Mouse (Mus musculus) midbrain, postnatal 0 days (tissue): Measurements from ENCODE around the gene Crtc1. TPM values are rescaled to one million over a fixed set of nuclear protein-coding genes. Genes with fewer than 3 reads are reported as not detected.
A peak's percentile ranks its signal among the peaks of the same experiment; 100 is the strongest.

Experiments used
- ATAC-seq: fragments of 200-750 bp; cut with Nextera tagmentation; 2 replicates; pipeline ENCODE4 v1.8.0; 2017; ENCODE audit warnings: moderate number of reproducible peaks, mild to moderate bottlenecking, moderate TSS enrichment, moderate library complexity; ENCODE audit not compliant: low FRiP score
- DNase-seq: peaks from one replicate; pipeline ENCODE4 v3.0.0-alpha.2; 2015; ENCODE audit warnings: low spot score
- H3K27ac ChIP-seq: fragments of 300-500 bp; sonication (generic); 2 replicates; pipeline ENCODE4 v1.5.1; 2014; ENCODE audit warnings: low read depth, mild to moderate bottlenecking, low read length, mixed read lengths
- H3K27me3 ChIP-seq: fragments of 300-500 bp; sonication (generic); 2 replicates; pipeline ENCODE4 v1.6.1; 2014; ENCODE audit warnings: low read length, control low read depth, mixed read lengths; ENCODE audit not compliant: insufficient read depth
- H3K36me3 ChIP-seq: fragments of 300-500 bp; sonication (generic); 2 replicates; pipeline ENCODE4 v1.6.1; 2014; ENCODE audit warnings: low read length, control low read depth, mixed read lengths; ENCODE audit not compliant: insufficient read depth
- H3K4me1 ChIP-seq: fragments of 300-500 bp; sonication (generic); 2 replicates; pipeline ENCODE4 v1.6.1; 2014; ENCODE audit warnings: mild to moderate bottlenecking, control low read depth, antibody characterized with exemption, low read length, mixed read lengths; ENCODE audit not compliant: insufficient read depth
- H3K4me2 ChIP-seq: fragments of 300-500 bp; sonication (generic); 2 replicates; pipeline ENCODE4 v1.6.1; 2014; ENCODE audit warnings: low read depth, mild to moderate bottlenecking, low read length, mixed read lengths; ENCODE audit not compliant: poor library complexity, severe bottlenecking
- H3K4me3 ChIP-seq: fragments of 300-500 bp; sonication (generic); 2 replicates; pipeline ENCODE4 v1.5.1; 2014; ENCODE audit warnings: low read depth, mild to moderate bottlenecking, low read length, moderate library complexity
- H3K9ac ChIP-seq: fragments of 300-500 bp; sonication (generic); replicated peaks from 2 replicates; pipeline ENCODE4 v1.6.1; 2014; ENCODE audit warnings: mild to moderate bottlenecking, low read length, moderate library complexity, mixed read lengths; ENCODE audit not compliant: poor library complexity, severe bottlenecking
- H3K9me3 ChIP-seq: fragments of 300-500 bp; sonication (generic); 2 replicates; pipeline ENCODE4 v1.6.1; 2016; ENCODE audit warnings: low read length, control low read depth
- CTCF ChIP-seq: IDR thresholded peaks from 2 replicates; pipeline ENCODE4 v1.5.1; 2016; ENCODE audit warnings: antibody characterized with exemption, mild to moderate bottlenecking
- WGBS: fragments of 180-500 bp; shearing (Covaris S2); extraction: QIAGEN DNeasy Blood & Tissue Kit; methylation state at CpG from one replicate; pipeline ENCODE4 v1.1.7; 2014; 5-methylcytosine and 5-hydroxymethylcytosine counted together
- polyA plus RNA-seq: library from polyadenylated mRNA; unstranded; fragments of >200 nt; fragmentation: Nextera tagmentation; extraction: Ambion mirVana; gene quantifications from 2 replicates; pipeline ENCODE4 v1.2.1, GENCODE M21; 2015
- total RNA-seq: library from RNA; depleted of rRNA; stranded (reverse); fragments of >200 nt; gene quantifications from 2 replicates; pipeline ENCODE4 v1.2.3, GENCODE M21; 2014

Crtc1 gene
- total and polyA plus RNA-seq, 2 experiments from 2014 or later: 47.8 to 56.3 TPM

DNA sequence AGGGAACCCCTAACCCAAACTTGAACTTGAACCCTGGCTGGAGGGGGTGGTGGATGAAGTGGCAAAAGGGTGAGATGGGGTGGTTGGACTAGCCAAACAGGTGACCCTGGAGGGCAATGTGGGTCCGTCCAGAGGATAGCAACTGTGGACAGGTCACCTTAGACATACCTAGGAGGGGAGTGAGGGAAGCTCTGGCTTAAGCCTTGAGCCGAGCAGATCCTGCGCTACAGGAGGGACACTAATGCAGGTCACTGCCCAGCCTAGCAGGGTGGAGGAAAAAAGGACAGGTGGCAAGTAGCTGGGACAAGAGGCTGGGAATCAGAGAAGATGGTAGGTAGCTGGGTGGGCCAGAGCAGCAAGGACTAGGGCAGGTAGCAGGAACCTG lies 87.4 kb downstream of the Crtc1 start:
- ATAC-seq: no peak
- Histone ChIP-seq H3K4me1 (peaks cover 16% of the 10 kb centered on the region), H3K9me3 (no peaks in the 10 kb centered on the region), H3K27ac (no peak overlapping the region), H3K36me3 (peaks cover 9% of the 10 kb centered on the region), H3K4me3 (peak overlapping the region; percentile 100), H3K9ac (peak overlapping the region; percentile 93), H3K4me2 (peak overlapping the region; percentile 98), H3K27me3 (no peaks in the 10 kb centered on the region)
- DNase-seq: no peak
- no peak for TF ChIP-seq CTCF
- whole genome bisulfite sequencing: 27% methylated on average over 3 of the region's 3 CpGs

DNA sequence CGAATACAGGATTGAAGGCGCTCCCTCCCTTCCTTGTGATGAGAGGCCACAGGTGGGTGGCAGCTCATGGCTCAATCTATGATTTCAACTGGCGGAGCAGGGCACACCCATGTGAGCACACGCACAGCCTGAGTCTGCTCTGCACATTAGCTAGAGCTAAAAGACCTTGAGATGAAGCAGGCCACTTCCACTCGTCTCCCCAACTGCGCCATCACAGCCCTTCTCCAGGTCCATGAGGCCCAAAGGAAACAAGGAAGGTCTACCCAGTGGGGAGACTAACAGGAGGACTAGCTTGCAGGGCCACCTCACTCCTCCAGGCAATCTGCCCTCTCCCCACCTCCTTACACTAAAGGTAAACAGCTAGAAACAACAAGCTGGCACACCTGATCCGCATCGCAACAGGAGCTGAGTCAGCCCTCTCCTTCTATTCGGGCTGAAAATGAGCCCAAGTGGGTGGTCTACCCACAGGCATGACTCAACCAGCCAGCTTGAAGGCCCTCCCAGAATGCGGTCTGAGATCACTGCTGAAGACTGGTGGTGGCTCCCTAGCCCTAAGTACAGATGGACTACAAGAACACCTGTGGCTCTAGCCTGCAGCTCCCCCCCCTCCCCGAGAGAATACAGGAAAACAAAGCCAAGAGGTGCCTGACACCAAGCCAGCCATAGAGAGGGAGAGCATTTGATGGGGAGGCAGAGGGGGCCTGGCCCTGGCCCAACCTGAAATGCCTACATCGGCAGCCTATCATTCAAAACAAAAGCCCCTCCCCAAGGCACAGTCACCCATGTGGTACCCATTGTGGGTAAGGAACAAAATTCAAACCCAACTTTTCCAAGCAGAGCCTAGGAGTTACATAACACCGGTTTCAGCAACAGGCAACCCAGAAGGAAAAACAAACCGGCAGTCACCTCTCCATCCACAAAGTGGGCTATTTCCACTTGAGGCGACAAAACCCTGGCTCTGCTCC lies 88.1 kb downstream of the Crtc1 start:
- peak overlapping the region; percentile 93 for H3K9ac ChIP-seq
- H3K36me3 ChIP-seq: peaks cover 9% of the 10 kb centered on the region
- DNase-seq: peak; percentile 15
- H3K27ac ChIP-seq: no peak overlapping the region
- no peaks in the 10 kb centered on the region for H3K27me3 ChIP-seq
- no peak for TF ChIP-seq CTCF
- H3K4me3 ChIP-seq: peak overlapping the region; percentile 100
- peak overlapping the region; percentile 98 for H3K4me2 ChIP-seq
- peaks cover 16% of the 10 kb centered on the region for H3K4me1 ChIP-seq
- no peaks in the 10 kb centered on the region for H3K9me3 ChIP-seq
- WGBS: 57% methylated on average over 15 of the region's 15 CpGs
- ATAC-seq: no peak

GRCm38 (mm10) chr8:70347860-70348420 lies 91.4 kb downstream of the Crtc1 start:
- Histone ChIP-seq H3K4me1 (peaks cover 16% of the 10 kb centered on the region), H3K27me3 (no peaks in the 10 kb centered on the region), H3K27ac (no peak overlapping the region), H3K4me3 (no peak overlapping the region), H3K9ac (no peak overlapping the region), H3K9me3 (no peaks in the 10 kb centered on the region), H3K36me3 (peaks cover 15% of the 10 kb centered on the region), H3K4me2 (no peak overlapping the region)
- no peak for DNase-seq
- no peak for ATAC-seq
- no peak for TF ChIP-seq CTCF
- 67% methylated on average over 1 of the region's 1 CpGs for WGBS

- no peaks in the 10 kb centered on the region for H3K9me3 ChIP-seq
- no peaks in the 10 kb centered on the region for H3K27me3 ChIP-seq
- no peak for TF ChIP-seq CTCF
- H3K4me3 ChIP-seq: no peak overlapping the region
- H3K27ac ChIP-seq: no peak overlapping the region
- H3K9ac ChIP-seq: no peak overlapping the region
- 91% methylated on average over 4 of the region's 4 CpGs for WGBS
- H3K36me3 ChIP-seq: peaks cover 20% of the 10 kb centered on the region
- H3K4me2 ChIP-seq: no peak overlapping the region
- no peak for ATAC-seq
- peaks cover 16% of the 10 kb centered on the region for H3K4me1 ChIP-seq
- no peak for DNase-seq
These were observed 91.9 kb downstream of the Crtc1 start for GRCm38 (mm10) chr8:70347443-70347842.

DNA sequence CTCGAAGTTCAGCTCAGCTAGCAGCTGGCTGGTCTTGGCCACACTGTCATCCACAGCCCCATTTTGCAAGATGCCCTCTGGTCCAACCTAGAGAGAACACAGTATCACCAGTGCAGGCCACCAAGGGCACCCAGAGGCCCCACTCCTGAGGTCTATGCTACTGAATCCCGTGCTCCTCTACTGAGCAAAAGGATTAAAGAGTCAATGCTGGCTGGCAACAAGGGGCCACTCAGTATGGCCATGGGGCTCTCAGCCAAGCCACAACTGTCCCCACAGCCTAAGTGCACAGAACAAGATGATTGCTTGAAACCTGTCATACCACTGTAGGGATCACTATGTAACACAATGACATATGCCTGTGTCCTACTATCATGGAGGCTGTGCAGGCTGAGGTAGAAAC lies 95.1 kb downstream of the Crtc1 start:
- H3K36me3 ChIP-seq: peaks cover 49% of the 10 kb centered on the region
- no peak overlapping the region for H3K4me3 ChIP-seq
- no peaks in the 10 kb centered on the region for H3K27me3 ChIP-seq
- no peak overlapping the region for H3K4me2 ChIP-seq
- no peak for DNase-seq
- no peak for TF ChIP-seq CTCF
- H3K9ac ChIP-seq: no peak overlapping the region
- no peak for ATAC-seq
- H3K9me3 ChIP-seq: no peaks in the 10 kb centered on the region
- no peaks in the 10 kb centered on the region for H3K4me1 ChIP-seq
- WGBS: 90% methylated on average over 2 of the region's 2 CpGs
- H3K27ac ChIP-seq: no peak overlapping the region

DNA sequence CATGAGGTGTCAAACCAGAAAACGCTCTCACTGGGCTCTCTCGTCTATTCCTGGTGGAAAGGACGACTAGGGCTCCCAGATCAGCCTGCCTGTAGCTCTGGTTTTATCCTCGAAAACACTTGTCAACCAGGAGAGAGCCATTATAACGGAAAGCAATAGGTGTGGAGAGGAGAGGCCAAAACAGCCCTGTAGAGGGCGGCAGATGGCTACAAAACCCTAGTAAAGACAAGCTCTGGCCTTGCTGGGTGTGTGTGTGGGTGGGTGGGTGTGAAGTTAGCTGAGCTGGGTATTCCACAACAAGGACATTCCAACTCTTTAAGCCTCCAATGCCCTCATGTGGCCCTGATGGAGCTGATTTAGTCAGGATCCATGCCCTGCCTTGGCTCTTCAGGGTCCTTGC lies 95.7 kb downstream of the Crtc1 start:
- H3K4me3 ChIP-seq: no peak overlapping the region
- H3K36me3 ChIP-seq: peaks cover 49% of the 10 kb centered on the region
- no peak overlapping the region for H3K9ac ChIP-seq
- WGBS: 57% methylated on average over 6 of the region's 6 CpGs
- no peaks in the 10 kb centered on the region for H3K9me3 ChIP-seq
- peak; percentile 74 for DNase-seq
- no peak overlapping the region for H3K4me2 ChIP-seq
- no peaks in the 10 kb centered on the region for H3K27me3 ChIP-seq
- H3K4me1 ChIP-seq: no peaks in the 10 kb centered on the region
- TF ChIP-seq CTCF: peak; percentile 76
- H3K27ac ChIP-seq: no peak overlapping the region
- ATAC-seq: peak; percentile 57; the same call in 1 of the 2 replicates
